Mouse (Mus musculus) kidney, adult 11 months (tissue): ENCODE data around the gene Prim2.

Source experiments
- DNase-seq: peaks from one replicate; pipeline ENCODE4 v3.0.0; 2022

The Prim2 gene

DNA sequence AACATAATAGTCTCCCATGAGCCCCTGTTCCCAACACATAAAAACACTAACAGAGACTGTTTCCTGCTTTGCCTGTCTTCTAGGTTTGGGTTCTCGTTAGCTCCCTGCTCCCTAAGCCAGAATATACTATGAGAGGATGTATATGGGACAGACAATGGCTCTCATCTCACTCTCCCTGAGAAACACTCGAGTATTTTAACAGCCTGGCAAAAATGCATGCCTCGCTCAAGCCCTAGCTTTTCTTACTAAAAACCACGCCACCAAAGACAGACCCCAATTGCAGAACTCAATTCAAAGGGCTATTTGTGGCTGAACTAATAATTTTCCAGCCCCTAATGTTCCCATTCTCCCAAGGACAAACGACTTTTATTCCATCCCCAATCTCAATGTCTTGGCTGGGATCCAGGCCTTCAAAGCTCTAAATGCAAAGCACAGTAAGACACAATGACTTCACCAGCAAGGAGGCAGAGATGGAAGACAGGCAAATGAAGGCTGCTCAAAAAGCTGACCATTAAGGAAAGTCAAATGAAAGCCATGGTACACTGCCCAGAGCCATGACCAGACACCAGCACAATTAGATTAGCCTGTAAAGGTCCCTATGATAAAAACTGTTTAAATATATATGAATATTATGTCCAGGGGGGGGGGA is 70.5 kb downstream of the Prim2 start:
- DNase-seq, result no peak

DNA sequence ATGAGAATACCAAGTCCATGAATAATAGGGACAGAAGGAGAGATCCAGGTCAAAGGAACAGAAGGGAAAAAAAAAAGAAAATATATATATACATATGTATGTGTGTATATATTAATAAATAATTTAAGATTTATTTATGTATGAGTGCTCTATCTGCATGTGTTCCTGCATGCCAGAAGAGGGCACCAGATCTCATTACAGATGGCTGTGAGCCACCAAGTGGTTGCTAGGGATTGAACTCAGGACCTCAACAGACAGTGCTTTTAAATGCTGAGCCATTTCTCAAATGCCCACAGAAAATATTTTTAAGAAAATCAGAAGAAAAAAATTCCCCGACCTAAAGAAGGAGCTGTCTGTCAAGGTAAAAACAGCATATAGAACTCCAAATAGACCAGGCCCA is 72.6 kb downstream of the Prim2 start:
- DNase-seq, result no peak

DNA sequence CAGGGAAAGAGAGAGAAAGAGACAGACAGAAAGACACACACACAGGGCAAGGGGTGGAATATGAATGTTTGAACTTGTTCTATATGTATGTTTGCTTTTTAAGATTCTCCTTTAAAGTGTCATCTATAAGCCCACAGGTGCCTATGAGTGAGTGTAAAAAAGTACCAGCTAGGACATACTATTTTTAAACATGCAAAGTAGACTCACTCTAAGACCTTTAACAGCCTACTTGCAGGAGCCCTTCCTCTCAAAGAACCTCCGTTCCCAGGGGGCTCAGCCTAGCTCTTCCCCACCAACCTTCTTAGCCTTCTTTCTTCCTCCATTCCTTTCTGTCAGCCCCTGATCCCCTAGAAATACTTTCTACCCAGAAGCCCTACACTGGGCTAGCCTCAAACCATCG is 73.7 kb downstream of the Prim2 start:
- no peak for DNase-seq

DNA sequence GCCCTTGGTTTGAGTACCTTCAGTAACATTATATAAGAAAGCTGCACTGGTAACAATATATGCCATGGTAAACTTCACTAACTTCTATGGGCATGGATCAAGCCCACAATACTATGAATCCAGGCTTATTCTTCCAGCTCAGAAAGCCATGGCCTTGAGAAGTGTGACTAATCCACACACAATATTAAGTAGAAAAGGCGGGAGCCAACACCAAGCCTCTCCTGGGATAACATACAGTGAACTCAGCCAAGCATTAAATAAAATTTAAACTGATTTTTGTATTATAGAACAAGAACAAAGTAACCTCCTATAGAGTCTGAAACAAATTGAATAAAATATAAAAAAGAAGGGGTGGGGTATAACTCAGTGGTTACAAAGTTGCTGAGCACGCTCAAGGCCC is 74.6 kb downstream of the Prim2 start:
- no peak for DNase-seq

DNA sequence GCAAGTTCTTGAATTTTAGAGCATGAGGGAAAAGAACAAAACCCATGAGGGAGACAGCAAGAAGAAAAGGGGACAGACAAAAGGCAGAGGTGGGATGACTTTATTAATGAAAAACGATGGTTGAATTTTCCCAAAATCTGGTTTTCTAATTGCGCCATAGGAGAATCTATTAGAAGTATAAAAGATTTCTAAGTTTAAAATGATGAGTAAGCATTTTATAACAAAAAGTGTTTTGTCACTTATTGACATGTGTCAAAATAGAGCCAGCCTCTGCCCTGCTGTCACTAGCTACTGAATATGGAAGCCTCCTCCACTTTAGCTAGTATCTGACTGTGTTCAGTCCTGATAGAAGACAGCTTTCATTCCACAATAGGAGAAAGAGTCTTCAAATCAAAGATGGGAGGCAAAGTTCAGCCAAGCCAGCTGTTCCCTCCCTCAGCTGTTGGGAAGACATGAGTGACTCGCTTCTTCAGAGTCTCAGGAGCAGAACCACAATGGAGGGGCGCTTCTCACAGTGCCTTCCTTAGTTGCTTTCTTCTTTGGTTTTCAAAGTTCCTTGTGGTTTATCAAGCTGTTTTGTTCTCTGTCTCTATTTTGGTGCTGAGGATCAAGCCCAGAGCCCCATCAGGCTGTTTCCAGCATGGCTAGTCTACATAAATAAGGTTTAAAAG is 75.7 kb downstream of the Prim2 start:
- DNase-seq, result no peak

DNA sequence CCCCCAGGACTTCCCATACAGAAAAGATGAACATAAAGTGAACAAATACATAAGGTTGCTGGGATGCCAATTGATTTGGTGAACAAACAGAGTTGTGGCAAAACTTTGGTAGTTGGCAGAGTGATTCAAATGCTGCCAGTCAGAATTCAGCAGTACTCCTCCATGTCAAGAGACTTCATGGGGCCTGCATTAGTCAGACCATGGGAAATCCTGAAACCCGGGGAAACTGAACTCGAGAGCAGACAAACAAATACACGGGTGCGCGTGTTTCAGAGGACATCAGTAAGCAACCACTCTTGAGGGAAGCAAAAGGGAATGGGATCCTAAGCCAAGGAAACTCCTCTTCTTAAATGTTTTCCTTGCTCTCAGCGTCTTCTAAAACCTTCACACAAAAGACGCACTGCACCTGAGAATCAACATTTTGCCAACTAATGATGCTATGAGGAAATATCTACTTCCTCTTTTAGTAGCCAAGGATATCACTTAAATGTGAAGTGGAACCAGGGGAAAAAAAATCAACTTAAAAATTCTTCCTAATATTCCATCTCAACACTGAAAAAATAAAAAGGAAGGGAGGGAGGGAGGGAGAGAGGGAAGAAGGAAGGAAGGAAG is 77.5 kb downstream of the Prim2 start:
- no peak for DNase-seq

DNA sequence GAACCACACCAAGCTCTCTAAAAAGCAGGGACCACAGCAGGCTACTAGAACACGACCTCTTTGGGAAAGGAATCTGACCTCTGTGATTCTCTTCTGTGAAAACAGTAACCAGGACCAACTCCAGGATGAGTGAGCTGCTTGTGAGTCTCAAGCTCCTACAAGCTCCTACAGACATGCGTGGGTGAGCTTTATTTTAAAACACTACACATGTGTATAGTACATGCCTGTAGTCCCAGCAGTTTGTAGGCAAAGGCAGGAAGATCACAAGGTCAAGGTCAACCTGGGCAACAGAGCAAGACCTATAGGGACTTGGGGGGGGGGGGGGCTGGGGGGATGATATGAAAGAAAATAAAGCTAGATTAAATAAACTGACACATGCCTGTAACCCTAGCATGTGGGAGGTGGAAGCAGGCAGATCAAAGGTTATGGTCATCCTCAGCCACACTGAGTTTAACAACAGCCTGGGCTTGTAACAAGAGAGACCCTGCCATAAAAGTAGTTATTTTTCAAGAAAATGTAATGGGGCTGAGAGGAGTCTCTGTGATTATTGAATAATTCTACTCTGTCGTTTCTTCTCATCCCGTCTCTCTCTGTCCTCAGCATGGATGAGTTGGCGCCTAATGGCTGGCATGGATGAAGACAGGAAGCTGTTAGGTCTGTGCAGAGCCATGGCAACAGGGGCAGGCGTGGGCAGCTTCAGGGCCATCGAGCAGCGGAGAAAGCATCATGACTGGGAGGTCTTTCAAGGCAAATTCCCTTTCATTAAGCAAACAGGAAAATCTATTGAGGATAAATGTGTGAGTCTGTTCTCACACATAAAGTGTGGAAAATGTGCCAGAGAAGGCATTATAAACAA is 78.8 kb downstream of the Prim2 start:
- no peak for DNase-seq

DNA sequence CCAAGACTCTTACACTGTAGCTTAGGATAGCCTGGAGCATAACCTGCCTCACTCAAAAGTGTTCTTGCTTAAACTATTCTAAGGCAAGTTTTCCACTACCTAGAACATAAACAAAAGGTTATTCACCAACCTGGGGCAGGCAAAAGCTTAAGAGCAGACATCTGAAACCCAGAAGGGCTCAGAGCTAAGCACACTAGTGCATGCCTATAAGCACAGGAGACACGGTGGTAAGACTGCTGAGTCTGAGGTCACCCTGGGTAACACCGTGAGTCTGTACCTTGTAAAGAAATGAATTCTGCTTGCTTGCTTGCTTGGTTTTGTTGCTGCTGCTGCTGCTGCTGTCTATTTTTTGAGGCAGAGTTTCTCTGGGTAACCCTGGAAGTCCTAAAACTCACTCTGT is 80.1 kb downstream of the Prim2 start:
- DNase-seq, result no peak

DNA sequence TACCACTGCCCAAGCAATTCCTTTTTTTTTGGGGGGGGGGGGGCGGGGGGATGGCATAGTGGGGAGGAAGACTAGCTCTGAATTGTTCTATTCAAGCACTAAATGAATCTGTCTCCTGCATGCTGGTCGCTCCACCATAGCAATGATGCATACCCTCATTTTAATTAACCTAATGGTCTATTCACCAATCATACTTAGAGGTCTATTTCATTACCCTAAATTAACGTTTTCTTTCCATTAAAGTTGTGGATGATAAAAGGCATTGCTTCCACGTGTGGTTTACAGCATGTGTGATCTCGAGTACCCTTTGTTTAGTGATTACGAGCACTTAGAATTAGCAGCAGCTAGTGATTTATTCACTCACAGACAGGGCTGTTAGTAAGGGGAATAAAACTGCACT is 81.0 kb downstream of the Prim2 start:
- DNase-seq, result no peak

DNA sequence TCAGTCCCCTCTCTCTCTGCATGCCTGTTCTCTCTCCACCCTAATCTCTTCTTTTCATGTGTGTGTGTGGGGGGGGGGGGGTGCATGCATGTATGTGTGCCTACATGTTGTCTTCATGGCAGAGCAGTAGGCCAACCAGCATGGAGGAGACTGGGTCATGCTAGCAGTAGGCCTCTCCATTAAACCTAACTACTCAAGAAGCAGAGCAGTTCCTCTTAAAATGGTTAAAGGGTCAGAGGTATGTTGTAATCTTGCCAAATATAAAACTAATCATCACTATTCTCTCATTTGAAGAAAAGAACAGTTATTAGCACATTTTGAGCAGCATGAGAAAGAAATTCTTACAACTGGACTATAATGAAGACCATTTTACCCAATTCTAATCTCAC is 85.0 kb downstream of the Prim2 start:
- DNase-seq, result no peak

DNA sequence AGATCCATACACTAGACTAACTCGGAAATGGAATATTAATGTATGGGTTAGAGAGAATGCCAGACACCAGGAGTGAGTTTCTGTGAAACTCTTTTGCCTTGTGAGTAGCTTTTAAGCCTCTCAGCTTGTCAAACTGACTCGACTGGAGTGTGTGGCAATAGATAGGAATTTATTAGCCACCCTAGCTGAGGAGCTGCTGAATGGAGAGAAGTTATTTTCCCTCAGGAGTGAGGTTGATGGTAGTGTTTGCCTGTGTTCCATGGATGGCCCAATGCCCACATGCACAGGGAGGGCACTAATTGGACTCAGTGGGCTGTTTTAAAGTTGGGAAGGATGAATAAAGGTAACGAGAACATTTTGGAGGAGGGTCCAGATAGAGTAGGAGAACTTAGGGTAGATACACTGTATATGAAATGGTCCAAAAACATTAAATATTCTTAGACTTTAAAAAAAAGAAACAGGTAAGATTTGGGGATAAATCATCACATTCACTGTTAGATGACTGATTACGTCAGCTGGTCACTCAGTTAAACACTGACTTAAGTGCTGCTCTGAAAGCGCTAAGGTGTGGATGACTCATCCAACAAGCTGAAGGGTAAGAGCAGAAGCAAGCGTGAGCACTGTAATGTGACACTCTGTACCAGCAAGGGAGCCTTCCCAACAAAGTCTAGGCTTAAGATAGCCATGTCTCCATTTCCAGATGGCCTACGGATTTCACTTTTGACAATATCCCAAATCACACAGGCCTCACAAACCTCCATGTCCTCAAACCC is 85.6 kb downstream of the Prim2 start:
- DNase-seq, result no peak

DNA sequence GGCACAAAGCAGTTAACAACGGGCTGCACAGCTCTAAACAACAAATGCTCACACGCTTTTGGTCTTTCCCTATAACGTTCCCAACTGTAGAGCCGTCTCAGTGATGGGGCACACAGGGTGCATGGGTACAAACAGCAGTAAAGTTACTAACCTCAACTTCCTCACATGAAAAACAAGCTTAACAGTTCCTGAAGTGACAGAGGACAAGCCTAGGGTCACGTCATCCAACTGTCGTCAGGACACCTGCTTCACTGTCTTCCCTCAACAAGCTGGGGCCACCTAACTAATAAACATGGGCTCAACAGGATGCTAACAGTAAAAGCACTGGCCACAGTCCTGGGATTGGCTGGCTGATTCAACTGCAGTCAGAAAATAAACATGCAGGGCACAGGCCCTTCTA is 91.0 kb downstream of the Prim2 start:
- DNase-seq, result no peak

DNA sequence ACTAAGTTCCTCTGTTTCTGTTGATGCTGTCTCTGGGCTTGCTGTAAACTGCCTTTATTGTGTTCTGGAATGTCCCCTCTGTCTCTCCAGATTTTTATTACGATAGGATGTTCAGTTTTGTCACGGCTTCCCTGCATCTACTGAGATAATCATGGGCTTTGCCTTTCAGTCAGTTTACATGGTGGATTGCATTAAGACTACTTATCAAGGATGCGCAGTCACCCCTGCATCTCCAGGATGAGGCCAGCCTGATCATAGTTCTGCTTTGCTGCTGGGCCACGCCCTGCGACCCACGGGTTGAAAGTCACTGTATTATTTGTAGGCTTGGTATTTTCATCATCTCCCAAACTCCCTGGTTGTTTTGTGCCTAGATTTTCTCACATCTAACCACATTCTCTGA is 95.1 kb downstream of the Prim2 start:
- DNase-seq, result no peak

DNA sequence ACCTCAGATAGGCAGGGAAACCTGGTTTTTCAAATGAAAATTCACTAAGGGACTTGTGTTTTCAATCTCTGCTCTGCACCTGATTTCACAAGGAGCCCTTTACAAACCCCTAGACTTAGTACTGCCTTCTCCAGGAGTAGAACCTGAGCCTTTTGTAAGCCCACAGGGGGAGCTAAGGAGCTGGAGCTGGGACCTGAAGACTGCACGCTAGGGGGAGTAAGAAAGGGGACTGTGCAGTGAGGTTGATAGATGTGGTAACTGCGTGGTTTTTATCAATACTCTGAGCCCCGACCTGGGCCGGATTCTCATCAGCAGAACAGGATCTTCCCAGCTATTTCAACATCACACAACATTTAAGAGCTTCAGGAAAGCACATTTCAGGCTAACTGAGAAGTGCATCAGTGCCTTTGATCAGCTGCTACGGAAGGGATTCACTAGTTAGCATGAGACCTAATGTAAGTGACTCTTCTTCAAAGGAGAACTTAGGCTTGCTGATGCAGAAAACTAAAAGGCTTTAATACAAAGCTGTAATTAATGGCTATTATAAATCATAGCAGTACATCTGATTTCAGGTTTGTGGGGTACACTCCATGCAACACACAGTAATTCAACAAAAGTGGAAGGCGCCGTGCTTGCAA is 103.7 kb downstream of the Prim2 start:
- no peak for DNase-seq

DNA sequence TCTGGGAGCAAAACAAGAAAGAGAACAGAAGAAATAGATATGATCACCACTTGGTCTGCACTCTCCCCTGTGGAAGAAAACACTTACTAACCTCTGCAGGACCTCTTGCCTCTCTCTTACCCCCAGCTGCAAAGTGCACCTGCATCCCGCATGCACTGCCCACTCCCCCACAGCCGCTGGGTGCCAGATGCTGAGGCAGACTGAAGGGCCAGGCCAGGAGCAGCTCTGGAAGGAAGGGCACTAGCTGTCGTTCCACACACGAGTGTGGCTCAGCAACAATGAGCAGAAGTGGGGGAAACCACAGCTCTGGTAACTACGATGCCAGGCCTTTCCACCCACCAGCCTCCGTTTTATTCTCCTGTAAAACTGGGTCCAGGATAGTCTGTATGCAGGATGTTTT is 105.6 kb downstream of the Prim2 start:
- no peak for DNase-seq

DNA sequence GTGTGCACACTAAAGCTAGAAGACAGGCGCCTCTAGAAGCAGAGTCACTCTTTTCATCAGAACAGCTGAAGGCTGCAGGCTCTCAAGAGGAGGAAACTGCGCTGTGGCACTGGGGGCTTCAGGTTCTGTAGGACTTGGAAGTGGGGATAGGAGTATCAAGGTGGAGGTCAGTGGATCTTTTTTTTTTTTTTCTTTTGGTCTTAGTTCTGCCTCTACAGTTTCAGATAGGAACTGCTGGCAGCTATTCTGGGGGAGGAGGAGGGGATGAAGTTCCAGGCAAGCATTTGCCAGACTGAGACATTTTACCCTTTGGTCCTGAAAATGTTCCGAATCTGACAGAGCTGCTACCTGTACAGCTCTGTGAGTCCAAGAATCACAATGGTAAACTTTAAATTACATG is 106.0 kb downstream of the Prim2 start:
- DNase-seq, result no peak

DNA sequence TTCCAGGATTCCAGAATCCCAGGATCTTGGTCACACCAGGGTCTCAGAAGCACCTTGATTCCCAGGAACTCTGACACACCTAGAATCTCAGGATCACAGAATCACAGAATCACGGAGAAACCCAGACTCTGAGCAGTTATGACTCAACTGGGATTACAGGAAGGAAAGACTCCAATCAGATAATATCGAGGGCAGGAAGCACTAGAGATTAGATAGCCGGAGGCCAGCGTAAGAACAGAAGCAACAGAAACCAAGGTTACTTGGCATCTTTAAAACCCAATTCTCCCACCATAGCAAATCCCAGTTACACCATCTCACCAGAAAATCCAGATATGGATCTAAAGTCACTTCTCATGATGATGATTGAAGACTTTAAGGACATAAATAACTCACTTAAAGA is 113.0 kb downstream of the Prim2 start:
- no peak for DNase-seq

DNA sequence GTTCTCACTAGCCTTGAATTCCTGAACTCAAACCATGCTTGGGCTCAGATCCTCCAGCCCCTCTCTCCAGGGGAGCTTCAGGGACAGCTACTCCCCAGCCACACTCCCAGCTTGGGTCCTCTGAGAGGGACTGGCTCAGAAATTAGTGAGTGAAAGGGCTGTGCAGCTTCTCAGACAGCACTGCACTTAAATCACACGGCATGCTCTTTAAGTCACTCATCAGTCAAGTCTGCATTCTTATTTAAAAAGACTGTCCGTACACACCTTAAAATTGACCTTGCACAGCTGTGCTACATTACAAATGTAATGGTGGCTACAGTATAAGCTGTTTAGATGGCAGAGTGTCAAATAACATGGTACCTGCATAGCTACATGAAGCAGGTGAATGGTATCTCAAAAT is 114.0 kb downstream of the Prim2 start:
- no peak for DNase-seq

DNA sequence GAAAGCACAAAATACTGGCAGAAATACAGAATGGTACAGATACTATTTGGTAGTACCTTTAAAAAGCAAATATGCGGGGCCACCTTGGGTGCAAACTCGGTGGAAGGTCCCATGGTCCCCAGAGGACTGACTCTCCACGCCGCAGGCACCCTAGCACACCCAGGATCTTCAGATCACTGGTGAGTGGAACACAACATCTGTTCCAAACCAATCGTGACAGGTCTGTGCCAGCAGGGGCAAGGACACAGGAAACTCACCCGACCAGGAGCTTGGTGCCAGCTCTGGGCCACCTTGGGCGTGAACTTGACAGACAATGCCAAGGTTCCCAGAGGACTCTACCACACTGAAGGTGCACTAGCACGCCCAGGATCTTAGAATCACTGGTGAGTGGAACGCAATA is 118.2 kb downstream of the Prim2 start:
- DNase-seq, result no peak

DNA sequence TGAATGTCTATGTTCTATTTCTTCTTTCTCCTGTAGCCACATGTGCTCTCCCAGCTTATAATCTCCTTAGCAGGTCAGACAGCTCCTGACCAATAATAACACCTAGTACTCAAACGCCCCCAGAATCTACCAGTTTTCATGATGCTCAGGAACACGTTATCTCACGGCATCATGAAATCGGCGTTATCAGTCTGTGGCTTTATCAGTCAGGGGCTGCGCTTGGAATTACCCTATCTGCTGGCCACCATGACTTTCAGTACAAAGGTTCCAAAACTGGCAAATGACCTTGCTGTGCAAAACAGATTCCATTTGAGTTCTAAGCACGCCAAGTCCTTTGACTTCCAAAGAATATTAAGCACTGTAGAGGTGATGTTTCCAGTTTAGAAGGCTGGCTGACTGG is 127.9 kb downstream of the Prim2 start:
- DNase-seq, result no peak

DNA sequence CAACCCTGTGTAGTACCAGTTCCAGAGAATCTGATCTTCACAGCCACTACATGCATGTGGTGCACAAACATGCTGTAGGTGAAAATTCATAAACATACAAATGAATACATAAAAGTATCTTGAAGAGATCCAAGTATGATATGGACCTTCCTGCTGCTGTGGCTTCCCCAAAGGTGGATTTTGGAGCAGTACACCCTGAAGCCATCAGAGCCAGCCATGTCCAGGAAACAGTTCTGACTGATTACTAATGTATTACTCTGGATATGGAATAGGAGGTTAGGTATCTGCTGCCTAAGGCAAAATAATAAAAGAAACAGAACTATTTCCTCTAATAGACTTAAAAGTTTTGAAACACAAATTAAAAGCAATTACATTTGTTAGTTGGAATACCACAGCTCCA is 131.6 kb downstream of the Prim2 start:
- DNase-seq, result no peak

DNA sequence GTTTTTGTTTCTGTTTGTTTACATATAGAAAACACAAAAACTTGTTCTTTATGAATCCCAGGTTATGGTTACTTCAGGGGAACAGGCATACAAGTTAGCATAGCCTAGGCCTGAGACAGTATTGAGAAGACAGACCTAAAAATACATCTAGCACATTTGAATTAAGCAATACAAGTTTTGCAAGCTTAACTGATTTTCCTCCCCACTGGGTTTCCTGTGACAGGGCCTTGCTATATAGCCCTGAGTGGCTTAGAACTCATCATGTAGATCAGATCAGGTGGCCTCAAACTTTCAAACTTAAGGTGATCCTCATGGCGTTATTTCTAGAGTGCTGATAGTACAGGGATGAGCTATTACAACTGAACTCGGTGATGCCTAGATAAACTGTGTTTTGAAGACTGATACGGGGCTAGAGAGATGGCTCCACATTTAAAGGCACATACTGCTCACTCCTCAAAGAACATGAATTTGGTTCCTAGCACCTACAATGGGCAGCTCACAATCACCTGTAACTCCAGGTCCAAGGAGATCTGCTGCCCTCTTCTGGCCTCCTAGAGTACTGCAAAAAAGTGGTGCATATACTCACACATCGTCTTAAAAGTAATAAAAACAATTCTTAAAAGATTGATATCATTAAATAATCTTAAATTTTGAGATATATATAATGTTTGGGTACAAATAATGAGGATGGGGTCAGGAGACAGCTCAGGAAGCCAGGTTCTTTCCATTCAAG is 133.2 kb downstream of the Prim2 start:
- no peak for DNase-seq
